Mouse (Mus musculus) liver, postnatal 0 days (tissue): ENCODE measurements around the gene Bhlhe40. TPM values are rescaled to one million over a fixed set of nuclear protein-coding genes. Genes with fewer than 3 reads are reported as not detected.

Experiments
- ATAC-seq: fragments of 200-750 bp; cut with Nextera tagmentation; 2 replicates; pipeline ENCODE4 v1.8.0; 2017; ENCODE audit warnings: mild to moderate bottlenecking, moderate library complexity
- DNase-seq: peaks from one replicate; pipeline ENCODE4 v3.0.0-alpha.2; 2016
- H3K27ac ChIP-seq: fragments of 300-500 bp; sonication (generic); 2 replicates; pipeline ENCODE4 v1.5.1; 2014; ENCODE audit warnings: antibody characterized with exemption, moderate library complexity, mild to moderate bottlenecking, low read depth
- H3K27me3 ChIP-seq: fragments of 300-500 bp; sonication (generic); 2 replicates; pipeline ENCODE4 v1.6.1; 2014; ENCODE audit warnings: low read length, control low read depth, mixed read lengths; ENCODE audit not compliant: insufficient read depth
- H3K36me3 ChIP-seq: fragments of 300-500 bp; sonication (generic); replicated peaks from 2 replicates; pipeline ENCODE4 v1.6.1; 2014; ENCODE audit warnings: mild to moderate bottlenecking, control low read depth, low read length, moderate library complexity, mixed read lengths; ENCODE audit not compliant: insufficient read depth
- H3K4me1 ChIP-seq: fragments of 300-500 bp; sonication (generic); 2 replicates; pipeline ENCODE4 v1.6.1; 2014; ENCODE audit warnings: antibody characterized with exemption, mild to moderate bottlenecking, control low read depth; ENCODE audit not compliant: insufficient read depth
- H3K4me2 ChIP-seq: fragments of 300-500 bp; sonication (generic); 2 replicates; pipeline ENCODE4 v1.6.1; 2014; ENCODE audit warnings: low read depth, mild to moderate bottlenecking, low read length, moderate library complexity, mixed read lengths
- H3K4me3 ChIP-seq: fragments of 300-500 bp; sonication (generic); 2 replicates; pipeline ENCODE4 v1.5.1; 2014; ENCODE audit warnings: low read depth, low read length
- H3K9ac ChIP-seq: fragments of 300-500 bp; sonication (generic); replicated peaks from 2 replicates; pipeline ENCODE4 v1.6.1; 2014; ENCODE audit warnings: mild to moderate bottlenecking, moderate library complexity
- H3K9me3 ChIP-seq: fragments of 300-500 bp; sonication (generic); 2 replicates; pipeline ENCODE4 v1.6.1; 2016; ENCODE audit warnings: mild to moderate bottlenecking, control low read depth, low read length, mixed read lengths
- CTCF ChIP-seq: sonication (generic); IDR thresholded peaks from 2 replicates; pipeline ENCODE4 v1.5.1; 2016; ENCODE audit warnings: antibody characterized with exemption, low read depth
- EP300 ChIP-seq: IDR thresholded peaks from 2 replicates; pipeline ENCODE4 v1.6.1; 2016; ENCODE audit warnings: antibody characterized with exemption, low read depth, mild to moderate bottlenecking
- WGBS: fragments of 180-500 bp; shearing (Covaris S2); extraction: QIAGEN DNeasy Blood & Tissue Kit; methylation state at CpG from one replicate; pipeline ENCODE4 v1.1.7; 2014; ENCODE audit not compliant: insufficient replicate concordance; 5-methylcytosine and 5-hydroxymethylcytosine counted together
- polyA plus RNA-seq: library from polyadenylated mRNA; unstranded; fragments of >200 nt; fragmentation: Nextera tagmentation; extraction: Ambion mirVana; gene quantifications from 2 replicates; pipeline ENCODE4 v1.2.1, GENCODE M21; 2015

Bhlhe40 gene
- 19.1 and 26.9 TPM in 2 replicates for polyA plus RNA-seq

- ATAC-seq: peak; percentile 71
- Histone ChIP-seq H3K4me2 (peak within 1 kb of the TSS; percentile 84), H3K9ac (peak within 1 kb of the TSS; percentile 81), H3K4me3 (peak within 1 kb of the TSS; percentile 67), H3K9me3 (no peaks in the 10 kb centered on the region), H3K27ac (peak within 1 kb of the TSS; percentile 99), H3K4me1 (peaks cover 11% of the 10 kb centered on the region; the same call in 1 of the 2 replicates), H3K27me3 (peaks cover 9% of the 10 kb centered on the region; the same call in 1 of the 2 replicates), H3K36me3 (peaks cover 14% of the 10 kb centered on the region)
- TF ChIP-seq EP300 (peak; percentile 48; the same call in 1 of the 2 replicates), CTCF (no peak)
- WGBS: 2% methylated on average over 26 of the region's 43 CpGs
- DNase-seq: peak; percentile 89
Measured at GRCm38 (mm10) chr6:108660206-108660877, at the start of gene Bhlhe40. Gene Bhlhe40 (plus strand): TSS chr6:108660629.

- WGBS: 49% methylated on average over 3 of the region's 3 CpGs
- no peak overlapping the region for H3K27ac ChIP-seq
- no peaks in the 10 kb centered on the region for H3K27me3 ChIP-seq
- no peak overlapping the region for H3K9ac ChIP-seq
- H3K9me3 ChIP-seq: no peaks in the 10 kb centered on the region
- H3K36me3 ChIP-seq: no peaks in the 10 kb centered on the region
- no peaks in the 10 kb centered on the region for H3K4me1 ChIP-seq
- H3K4me3 ChIP-seq: no peak overlapping the region
- ATAC-seq (no peak), DNase-seq (no peak)
- TF ChIP-seq CTCF (no peak), EP300 (no peak)
- no peak overlapping the region for H3K4me2 ChIP-seq
Measured at GRCm38 (mm10) chr6:108611663-108612062, 48.8 kb upstream of the Bhlhe40 start.

- H3K4me1 ChIP-seq: no peaks in the 10 kb centered on the region
- no peak overlapping the region for H3K4me2 ChIP-seq
- DNase-seq (no peak), ATAC-seq (no peak)
- no peak overlapping the region for H3K9ac ChIP-seq
- H3K4me3 ChIP-seq: no peak overlapping the region
- H3K36me3 ChIP-seq: no peaks in the 10 kb centered on the region
- H3K27ac ChIP-seq: no peak overlapping the region
- WGBS: 57% methylated on average over 10 of the region's 10 CpGs
- no peaks in the 10 kb centered on the region for H3K9me3 ChIP-seq
- no peaks in the 10 kb centered on the region for H3K27me3 ChIP-seq
- no peak for TF ChIP-seq EP300
- TF ChIP-seq CTCF: no peak
Measured at GRCm38 (mm10) chr6:108618025-108618424, 42.4 kb upstream of the Bhlhe40 start.

GRCm38 (mm10) chr6:108623028-108623565 lies 37.3 kb upstream of the Bhlhe40 start:
- no peak for ATAC-seq
- TF ChIP-seq EP300: no peak
- TF ChIP-seq CTCF: no peak
- Histone ChIP-seq H3K36me3 (no peaks in the 10 kb centered on the region), H3K4me1 (no peaks in the 10 kb centered on the region), H3K9ac (no peak overlapping the region), H3K27me3 (no peaks in the 10 kb centered on the region), H3K4me3 (no peak overlapping the region), H3K4me2 (no peak overlapping the region), H3K9me3 (no peaks in the 10 kb centered on the region), H3K27ac (no peak overlapping the region)
- DNase-seq: no peak
- 74% methylated on average over 4 of the region's 4 CpGs for WGBS

GRCm38 (mm10) chr6:108624915-108625314 lies 35.5 kb upstream of the Bhlhe40 start:
- no peak overlapping the region for H3K27ac ChIP-seq
- no peak overlapping the region for H3K4me2 ChIP-seq
- no peak for TF ChIP-seq CTCF
- no peak for TF ChIP-seq EP300
- no peaks in the 10 kb centered on the region for H3K4me1 ChIP-seq
- no peak overlapping the region for H3K4me3 ChIP-seq
- no peaks in the 10 kb centered on the region for H3K27me3 ChIP-seq
- no peak for ATAC-seq
- H3K9me3 ChIP-seq: no peaks in the 10 kb centered on the region
- H3K9ac ChIP-seq: no peak overlapping the region
- no peak for DNase-seq
- H3K36me3 ChIP-seq: no peaks in the 10 kb centered on the region
- 51% methylated on average over 4 of the region's 4 CpGs for WGBS

GRCm38 (mm10) chr6:108630701-108631100 lies 29.7 kb upstream of the Bhlhe40 start:
- H3K9ac ChIP-seq: no peak overlapping the region
- DNase-seq (peak; percentile 40), ATAC-seq (peak; percentile 56)
- H3K27me3 ChIP-seq: no peaks in the 10 kb centered on the region
- TF ChIP-seq EP300 (no peak), CTCF (no peak)
- no peaks in the 10 kb centered on the region for H3K36me3 ChIP-seq
- no peaks in the 10 kb centered on the region for H3K9me3 ChIP-seq
- no peak overlapping the region for H3K4me2 ChIP-seq
- no peak overlapping the region for H3K4me3 ChIP-seq
- no peak overlapping the region for H3K27ac ChIP-seq
- H3K4me1 ChIP-seq: no peaks in the 10 kb centered on the region
